Mouse (Mus musculus): Measurements from ENCODE around the gene Rbm12. TPM values are rescaled to one million over a fixed set of nuclear protein-coding genes. Genes with fewer than 3 reads are reported as not detected.
"Not testable (repeated sequence)": the region's sequence is repeated elsewhere in the genome, so short reads cannot be mapped to it uniquely, and the experiment has no call there.

The Rbm12 gene
- polyA plus RNA-seq, 1 experiment from 2014 or later: 29.1 TPM

- Histone ChIP-seq H3K9ac (no peak overlapping the region), H3K9me3 (no peaks in the 10 kb centered on the region; the same call in 1 of the 2 replicates), H3K4me3 (no peak overlapping the region), H3K27ac (no peak overlapping the region), H3K27me3 (no peaks in the 10 kb centered on the region), H3K4me1 (replicated peaks) (no peaks in the 10 kb centered on the region), H3K36me3 (peaks cover 49% of the 10 kb centered on the region), H3K4me2 (no peak overlapping the region)
- 95% methylated on average over 5 of the region's 5 CpGs for WGBS
- ATAC-seq (ENCODE audit: low FRiP score): no peak
These were observed 12.0 kb upstream of the Rbm12 start for GRCm38 (mm10) chr2:156123731-156124130.

GRCm38 (mm10) chr2:156119566-156119965 is 7.8 kb upstream of the Rbm12 start:
- H3K4me3 ChIP-seq: no peak overlapping the region
- peaks cover 18% of the 10 kb centered on the region for H3K36me3 ChIP-seq
- no peak overlapping the region for H3K9ac ChIP-seq
- H3K27ac ChIP-seq: no peak overlapping the region
- no peaks in the 10 kb centered on the region for H3K27me3 ChIP-seq
- H3K4me2 ChIP-seq: no peak overlapping the region
- no peaks in the 10 kb centered on the region for H3K4me1 ChIP-seq (replicated peaks)
- no peaks in the 10 kb centered on the region; the same call in 1 of the 2 replicates for H3K9me3 ChIP-seq
- ATAC-seq (ENCODE audit: low FRiP score): no peak

GRCm38 (mm10) chr2:156112080-156112423 is 274 bp upstream of the Rbm12 start:
- peak overlapping the region; percentile 94 for H3K27ac ChIP-seq
- ATAC-seq (ENCODE audit: low FRiP score); H3K36me3 ChIP-seq; H3K27me3 ChIP-seq; H3K9me3 ChIP-seq: not testable (repeated sequence)
- H3K4me1 ChIP-seq (replicated peaks): peaks cover 17% of the 10 kb centered on the region
- peak overlapping the region; percentile 96 for H3K9ac ChIP-seq
- H3K4me3 ChIP-seq: peak overlapping the region; percentile 99
- 28% methylated on average over 5 of the region's 5 CpGs for WGBS
- H3K4me2 ChIP-seq: peak overlapping the region; percentile 49

GRCm38 (mm10) chr2:156110627-156111357 is 986 bp downstream of the Rbm12 start:
- Histone ChIP-seq H3K9ac (peak overlapping the region; percentile 96), H3K36me3 (no peaks in the 10 kb centered on the region), H3K27ac (peak overlapping the region; percentile 94), H3K4me3 (peak overlapping the region; percentile 99), H3K9me3 (no peaks in the 10 kb centered on the region), H3K4me1 (replicated peaks) (peaks cover 24% of the 10 kb centered on the region), H3K4me2 (peak overlapping the region; percentile 71), H3K27me3 (no peaks in the 10 kb centered on the region)
- peak; percentile 74 for ATAC-seq (ENCODE audit: low FRiP score)
- WGBS: 2% methylated on average over 16 of the region's 16 CpGs

GRCm38 (mm10) chr2:156091926-156092325 is 19.9 kb downstream of the Rbm12 start:
- Histone ChIP-seq H3K27ac (no peak overlapping the region), H3K4me3 (no peak overlapping the region), H3K9me3 (no peaks in the 10 kb centered on the region), H3K4me2 (no peak overlapping the region), H3K36me3 (peaks cover 24% of the 10 kb centered on the region), H3K4me1 (replicated peaks) (peaks cover 26% of the 10 kb centered on the region), H3K27me3 (no peaks in the 10 kb centered on the region), H3K9ac (no peak overlapping the region)
- 84% methylated on average over 5 of the region's 5 CpGs for WGBS
- no peak for ATAC-seq (ENCODE audit: low FRiP score)

GRCm38 (mm10) chr2:156089799-156090198 is 22.0 kb downstream of the Rbm12 start:
- Histone ChIP-seq H3K4me2 (no peak overlapping the region), H3K27me3 (no peaks in the 10 kb centered on the region), H3K9ac (no peak overlapping the region), H3K4me1 (replicated peaks) (peaks cover 26% of the 10 kb centered on the region), H3K36me3 (peaks cover 6% of the 10 kb centered on the region), H3K9me3 (no peaks in the 10 kb centered on the region), H3K4me3 (no peak overlapping the region), H3K27ac (no peak overlapping the region; the same call in 1 of the 2 replicates)
- peak; percentile 61; the same call in 1 of the 2 replicates for ATAC-seq (ENCODE audit: low FRiP score)
- WGBS: 41% methylated on average over 1 of the region's 1 CpGs

- no peak for ATAC-seq (ENCODE audit: low FRiP score)
- no peak overlapping the region for H3K9ac ChIP-seq
- H3K36me3 ChIP-seq: peaks cover 6% of the 10 kb centered on the region
- H3K4me2 ChIP-seq: no peak overlapping the region
- no peak overlapping the region for H3K27ac ChIP-seq
- no peaks in the 10 kb centered on the region for H3K9me3 ChIP-seq
- 92% methylated on average over 7 of the region's 7 CpGs for WGBS
- no peak overlapping the region for H3K4me3 ChIP-seq
- H3K27me3 ChIP-seq: no peaks in the 10 kb centered on the region
- H3K4me1 ChIP-seq (replicated peaks): peaks cover 30% of the 10 kb centered on the region
These were observed 24.2 kb downstream of the Rbm12 start for GRCm38 (mm10) chr2:156087391-156088110.

- Histone ChIP-seq H3K9me3 (no peaks in the 10 kb centered on the region), H3K4me2 (no peak overlapping the region), H3K36me3 (peaks cover 1% of the 10 kb centered on the region), H3K4me3 (no peak overlapping the region), H3K27ac (no peak overlapping the region), H3K9ac (no peak overlapping the region), H3K4me1 (replicated peaks) (peaks cover 25% of the 10 kb centered on the region), H3K27me3 (no peaks in the 10 kb centered on the region)
- WGBS: 95% methylated on average over 3 of the region's 3 CpGs
- no peak for ATAC-seq (ENCODE audit: low FRiP score)
These were observed 27.2 kb downstream of the Rbm12 start for GRCm38 (mm10) chr2:156084541-156084940.

GRCm38 (mm10) chr2:156080391-156080790 is 31.4 kb downstream of the Rbm12 start:
- WGBS: 88% methylated on average over 7 of the region's 7 CpGs

GRCm38 (mm10) chr2:156079674-156080073 is 32.1 kb downstream of the Rbm12 start:
- Histone ChIP-seq H3K27me3 (no peaks in the 10 kb centered on the region), H3K36me3 (peaks cover 47% of the 10 kb centered on the region), H3K4me1 (replicated peaks) (peaks cover 23% of the 10 kb centered on the region; the same call in 1 of the 2 replicates), H3K4me2 (no peak overlapping the region), H3K9me3 (no peaks in the 10 kb centered on the region), H3K27ac (peak overlapping the region; percentile 19), H3K9ac (no peak overlapping the region), H3K4me3 (no peak overlapping the region)
- 45% methylated on average over 4 of the region's 4 CpGs for WGBS
- ATAC-seq (ENCODE audit: low FRiP score): no peak

More at GRCm38 (mm10) chr2:156080391-156080790, 31.4 kb downstream of the Rbm12 start:
- no peak overlapping the region for H3K4me2 ChIP-seq
- peaks cover 23% of the 10 kb centered on the region for H3K4me1 ChIP-seq (replicated peaks)
- H3K4me3 ChIP-seq: no peak overlapping the region
- ATAC-seq (ENCODE audit: low FRiP score): no peak
- H3K9ac ChIP-seq: no peak overlapping the region
- H3K27me3 ChIP-seq: no peaks in the 10 kb centered on the region
- H3K27ac ChIP-seq: peak overlapping the region; percentile 19
- peaks cover 39% of the 10 kb centered on the region for H3K36me3 ChIP-seq
- no peaks in the 10 kb centered on the region for H3K9me3 ChIP-seq

- H3K4me3 ChIP-seq: no peak overlapping the region
- ATAC-seq (ENCODE audit: low FRiP score): no peak
- peaks cover 23% of the 10 kb centered on the region; the same call in 1 of the 2 replicates for H3K4me1 ChIP-seq (replicated peaks)
- H3K36me3 ChIP-seq: peaks cover 52% of the 10 kb centered on the region
- H3K4me2 ChIP-seq: no peak overlapping the region
- H3K27ac ChIP-seq: no peak overlapping the region; the same call in 1 of the 2 replicates
- H3K9me3 ChIP-seq: no peaks in the 10 kb centered on the region
- 91% methylated on average over 8 of the region's 8 CpGs for WGBS
- no peak overlapping the region for H3K9ac ChIP-seq
- no peaks in the 10 kb centered on the region for H3K27me3 ChIP-seq
These were observed 32.6 kb downstream of the Rbm12 start for GRCm38 (mm10) chr2:156079183-156079560.

- ATAC-seq (ENCODE audit: low FRiP score): no peak
- WGBS: 92% methylated on average over 16 of the region's 16 CpGs
- Histone ChIP-seq H3K27me3 (no peaks in the 10 kb centered on the region), H3K9ac (no peak overlapping the region), H3K9me3 (no peaks in the 10 kb centered on the region), H3K27ac (no peak overlapping the region), H3K4me1 (replicated peaks) (peaks cover 23% of the 10 kb centered on the region; the same call in 1 of the 2 replicates), H3K4me2 (no peak overlapping the region), H3K4me3 (no peak overlapping the region), H3K36me3 (peaks cover 57% of the 10 kb centered on the region)
These were observed 33.2 kb downstream of the Rbm12 start for GRCm38 (mm10) chr2:156078421-156079182.

All from hindbrain, embryonic 13.5 days (tissue).